Mouse (Mus musculus): ENCODE measurements at regions not wholly inside any gene's neighbourhood (a gene's known extent, or its start where the extent isn't known, plus 50 kb on each side); places are given as distances from the start of the nearest gene placed in this dataset.

- TF ChIP-seq POLR2A (IDR thresholded peaks at IDR 0.05; ENCODE audit: low read depth, low read length) (no peak), CTCF (IDR thresholded peaks at IDR 0.05; ENCODE audit: borderline replicate concordance, insufficient read depth, low read length) (no peak)
Measured at GRCm38 (mm10) chr15:60419081-60419480, 402.7 kb upstream of the 4933412E24Rik start.
